Mouse (Mus musculus) adrenal gland, postnatal 14 days (tissue): ENCODE results near the gene Ktn1. TPM values are rescaled to one million over a fixed set of nuclear protein-coding genes. Genes with fewer than 3 reads are reported as not detected.

Source experiments
- DNase-seq: peaks from one replicate; pipeline ENCODE4 v3.0.0; 2021; ENCODE audit warnings: mixed read lengths
- long read RNA-seq, 2 experiments: library from polyadenylated mRNA; stranded (forward); transcript quantifications; one replicate each; pipeline ENCODE4 v2.0.0; 2021
- total RNA-seq: library from RNA; stranded (reverse); gene quantifications from 2 replicates; pipeline ENCODE4 v1.2.3, GENCODE M21; 2021

The Ktn1 gene
- total RNA-seq: 53.5 and 67.5 TPM in 2 replicates
- long read RNA-seq, experiment 1, partial matches to known transcripts: 4 of 47 reads
- long read RNA-seq, experiment 1, other reads (novel, unspliced or antisense): 43 of 47 reads
- long read RNA-seq, experiment 2, partial matches to known transcripts: 2 of 32 reads
- long read RNA-seq, experiment 2, other reads (novel, unspliced or antisense): 30 of 32 reads

- peak; percentile 11 for DNase-seq
Observed at GRCm38 (mm10) chr14:47648218-47648617, at the start of gene Ktn1. Gene Ktn1, plus strand, starts transcription at chr14:47648448.

GRCm38 (mm10) chr14:47613254-47613653 lies 35.0 kb upstream of the Ktn1 start:
- DNase-seq: no peak

GRCm38 (mm10) chr14:47618891-47619290 lies 29.4 kb upstream of the Ktn1 start:
- DNase-seq: no peak

GRCm38 (mm10) chr14:47621901-47622300 lies 26.3 kb upstream of the Ktn1 start:
- DNase-seq: no peak

- no peak for DNase-seq
Observed at GRCm38 (mm10) chr14:47624837-47625236, 23.4 kb upstream of the Ktn1 start.

GRCm38 (mm10) chr14:47626143-47626542 lies 22.1 kb upstream of the Ktn1 start:
- DNase-seq: no peak

GRCm38 (mm10) chr14:47626812-47627211 lies 21.4 kb upstream of the Ktn1 start:
- no peak for DNase-seq

GRCm38 (mm10) chr14:47627360-47627759 lies 20.9 kb upstream of the Ktn1 start:
- DNase-seq: no peak

DNA sequence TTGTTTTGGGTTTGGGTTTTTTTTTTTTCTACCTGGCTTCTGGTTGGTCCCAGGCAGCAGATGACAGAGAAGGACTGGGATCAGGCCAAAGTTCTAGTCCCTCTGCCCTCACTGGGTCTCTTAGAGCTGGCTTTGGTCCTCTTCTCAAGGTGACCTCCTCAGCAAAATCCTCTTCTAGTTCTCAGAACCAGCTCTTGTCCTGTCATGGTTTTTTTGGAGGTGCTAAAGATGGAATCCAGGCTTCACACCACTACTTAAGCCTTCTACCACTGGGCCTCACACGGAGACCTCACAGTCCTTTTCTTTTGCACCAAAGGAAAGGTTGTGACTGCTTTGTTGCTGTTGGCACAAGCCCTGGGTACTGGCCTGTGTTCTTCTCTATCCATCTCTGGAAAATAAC lies 15.8 kb upstream of the Ktn1 start:
- DNase-seq: no peak

DNA sequence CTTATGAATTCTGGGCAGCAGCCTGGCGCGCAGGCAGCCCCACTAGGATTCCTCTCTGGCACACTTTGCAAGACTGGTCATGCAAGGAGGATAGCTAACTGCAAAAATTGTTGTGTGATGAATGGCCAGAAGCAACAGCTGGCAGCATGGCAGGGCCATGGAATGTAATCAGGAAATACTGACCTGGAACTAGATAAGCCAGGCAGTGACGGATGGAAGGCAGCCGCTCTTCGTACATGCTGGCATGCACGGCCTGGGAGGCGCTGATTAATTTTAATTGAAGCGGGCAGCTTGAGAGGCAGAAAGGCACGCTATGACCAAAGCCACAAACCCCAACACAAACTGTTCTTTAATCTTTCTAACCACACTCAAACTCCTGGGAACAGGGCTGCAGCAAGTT lies 13.8 kb upstream of the Ktn1 start:
- DNase-seq: peak; percentile 54

DNA sequence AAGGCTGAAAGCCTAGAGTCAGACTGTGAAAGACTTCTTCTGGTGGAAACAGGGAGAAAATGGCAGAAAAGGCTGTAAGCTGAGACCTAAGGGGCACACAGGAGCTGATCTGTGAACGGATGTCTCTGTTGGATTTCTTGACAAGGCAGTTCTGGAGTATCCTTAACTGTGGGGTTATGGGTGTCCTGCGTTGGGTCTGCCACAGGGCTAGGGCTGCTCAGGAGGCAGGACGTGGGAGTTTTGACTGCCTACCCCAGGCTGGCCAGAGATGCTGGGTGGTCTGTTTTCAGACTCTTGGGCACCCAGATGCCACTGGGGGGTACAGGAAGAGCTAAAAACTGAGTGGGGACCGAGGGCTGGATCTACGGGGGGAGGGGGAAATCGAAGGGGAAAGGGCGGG lies 13.4 kb upstream of the Ktn1 start:
- DNase-seq: no peak

GRCm38 (mm10) chr14:47638316-47638895 lies 9.8 kb upstream of the Ktn1 start:
- DNase-seq: no peak

DNA sequence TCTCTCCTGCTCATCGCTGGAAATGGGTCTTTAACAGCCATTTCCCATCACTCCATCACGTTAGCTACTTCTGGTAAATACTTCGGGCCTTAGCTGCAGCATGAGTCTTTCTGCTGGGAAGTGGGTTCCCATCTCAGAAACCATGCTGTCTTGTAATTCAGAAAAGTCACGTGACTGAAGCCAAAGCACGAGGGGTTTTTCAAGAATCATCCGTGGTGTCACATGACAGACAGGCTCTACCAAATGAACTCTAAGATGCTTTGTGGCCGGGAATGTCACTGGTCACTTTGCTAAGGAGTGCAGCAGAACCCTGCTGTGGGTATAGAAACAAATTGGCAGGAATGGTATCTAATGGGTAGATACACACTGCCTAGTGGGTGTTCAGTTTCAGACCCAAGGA lies 2.6 kb upstream of the Ktn1 start:
- no peak for DNase-seq

DNA sequence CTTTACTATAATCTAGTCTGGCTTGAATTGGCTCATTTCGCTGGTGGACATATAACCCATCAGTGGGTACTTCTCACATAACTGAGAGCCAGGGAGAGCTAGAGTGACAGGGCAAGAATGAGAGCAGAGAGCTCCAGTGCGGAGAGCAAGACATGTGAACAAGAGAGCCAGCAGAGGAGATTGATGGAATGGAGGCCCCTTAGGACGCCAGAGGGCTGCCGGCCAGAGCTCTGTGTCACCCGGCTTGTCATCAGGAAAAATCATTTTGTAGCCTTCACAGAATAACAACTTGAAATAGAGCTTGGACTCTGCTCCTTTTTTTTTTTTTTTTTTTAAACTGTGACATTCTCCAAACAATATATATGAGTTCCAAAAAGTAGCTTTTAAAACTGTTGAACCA lies 2.0 kb upstream of the Ktn1 start:
- DNase-seq: peak; percentile 60

- DNase-seq: no peak
Observed at GRCm38 (mm10) chr14:47646696-47647516, 1.3 kb upstream of the Ktn1 start.

DNA sequence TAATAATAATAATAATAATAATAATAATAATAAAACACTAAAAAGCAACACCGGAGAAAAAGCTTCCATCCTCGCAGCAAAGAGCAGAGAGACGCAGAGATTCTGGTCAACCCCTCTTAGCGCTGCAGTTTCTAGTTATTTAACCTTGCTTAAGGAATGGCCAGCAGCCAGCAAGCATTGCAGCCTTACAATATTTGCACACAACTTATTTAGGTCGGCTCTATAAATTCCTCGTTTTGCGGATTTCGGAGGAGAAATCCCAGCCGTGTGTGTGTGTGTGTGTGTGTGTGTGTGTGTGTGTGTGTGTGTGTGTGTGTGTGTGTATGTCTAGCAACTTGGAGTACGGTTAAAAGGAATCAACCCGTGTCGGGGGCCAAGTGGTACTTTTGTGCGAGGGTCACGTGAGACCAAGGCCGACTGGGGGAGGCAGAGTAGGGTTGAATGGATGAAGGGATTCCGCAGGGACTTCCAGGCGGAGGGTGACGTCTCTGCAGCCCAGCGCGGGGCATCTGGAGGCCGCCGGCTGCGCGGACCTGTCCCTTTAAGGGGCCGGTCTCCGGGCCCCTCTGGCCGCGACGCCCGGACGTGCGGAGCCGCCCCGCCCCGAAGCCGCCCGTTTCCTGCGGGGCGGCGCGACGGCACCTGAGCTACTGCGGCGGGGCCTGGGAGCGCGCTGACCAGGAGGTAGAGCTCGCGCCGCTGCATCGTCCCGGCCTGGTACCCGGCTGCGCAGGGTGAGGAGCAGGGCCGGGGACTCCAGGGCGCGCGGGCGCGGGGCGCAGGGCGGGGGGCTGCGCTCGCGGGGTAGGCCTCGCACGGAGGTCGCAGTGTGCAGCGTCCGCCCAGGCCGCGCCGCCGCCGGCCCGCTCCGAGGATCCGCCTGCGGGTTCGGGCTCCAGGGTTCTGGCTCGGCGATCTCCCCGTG lies 720 bp downstream of the Ktn1 start:
- DNase-seq: peak; percentile 91

DNA sequence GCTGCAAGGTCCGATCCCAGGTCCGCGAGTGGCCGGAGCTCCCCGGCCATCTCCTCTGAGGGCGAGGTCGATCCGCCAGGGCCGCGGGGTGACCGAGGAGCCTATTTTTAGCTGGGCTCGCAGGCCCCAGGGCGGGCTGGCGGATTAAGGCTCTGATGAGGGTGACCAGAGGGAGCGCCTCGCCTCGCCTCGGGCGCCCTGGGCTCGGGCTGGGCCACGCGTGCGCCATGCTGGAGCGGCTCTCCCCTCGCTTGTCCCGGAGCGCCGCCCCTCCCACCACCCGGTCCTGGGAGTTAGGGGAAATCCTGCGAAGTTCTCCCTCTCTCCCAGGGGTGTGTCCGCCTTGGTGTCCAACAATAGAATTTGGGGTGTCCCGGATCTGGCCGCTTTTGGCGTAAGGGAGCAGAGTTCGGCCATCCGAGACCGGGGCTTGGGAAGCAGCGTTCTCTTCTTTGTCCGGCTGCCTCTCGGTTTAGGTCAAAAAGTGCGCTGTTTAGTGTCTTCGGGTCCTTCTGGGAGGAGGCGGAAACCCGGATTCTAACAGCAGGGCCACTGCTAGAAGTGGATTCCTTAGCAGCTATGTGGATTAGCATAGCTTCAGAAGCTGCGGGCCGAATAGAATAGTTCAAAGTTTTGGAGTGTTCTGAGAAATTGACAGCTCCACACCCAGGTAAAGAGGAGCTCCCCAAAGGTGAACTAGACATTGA lies 1.5 kb downstream of the Ktn1 start:
- peak; percentile 79 for DNase-seq

DNA sequence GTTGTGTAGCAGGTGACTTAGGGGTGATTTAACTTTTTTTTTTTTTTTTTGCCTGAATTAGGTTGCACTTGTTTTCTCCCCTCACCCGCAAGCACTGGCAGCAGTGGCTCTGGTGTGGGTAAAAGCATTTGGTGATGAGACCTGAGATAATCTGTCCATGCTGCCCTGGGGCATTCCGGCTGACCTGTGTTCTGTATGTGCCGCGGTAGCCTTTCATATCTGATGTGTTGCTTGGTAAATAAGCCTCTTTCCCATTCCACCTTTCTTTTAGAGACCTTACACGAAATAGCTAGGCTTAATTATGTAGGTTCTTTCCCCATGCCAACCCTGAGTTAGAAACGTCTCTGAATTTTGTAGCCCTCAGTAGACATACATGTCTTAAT lies 2.1 kb downstream of the Ktn1 start:
- DNase-seq: no peak

GRCm38 (mm10) chr14:47651272-47651671 lies 3.0 kb downstream of the Ktn1 start:
- no peak for DNase-seq

- no peak for DNase-seq
Observed at GRCm38 (mm10) chr14:47655444-47655843, 7.2 kb downstream of the Ktn1 start.

DNA sequence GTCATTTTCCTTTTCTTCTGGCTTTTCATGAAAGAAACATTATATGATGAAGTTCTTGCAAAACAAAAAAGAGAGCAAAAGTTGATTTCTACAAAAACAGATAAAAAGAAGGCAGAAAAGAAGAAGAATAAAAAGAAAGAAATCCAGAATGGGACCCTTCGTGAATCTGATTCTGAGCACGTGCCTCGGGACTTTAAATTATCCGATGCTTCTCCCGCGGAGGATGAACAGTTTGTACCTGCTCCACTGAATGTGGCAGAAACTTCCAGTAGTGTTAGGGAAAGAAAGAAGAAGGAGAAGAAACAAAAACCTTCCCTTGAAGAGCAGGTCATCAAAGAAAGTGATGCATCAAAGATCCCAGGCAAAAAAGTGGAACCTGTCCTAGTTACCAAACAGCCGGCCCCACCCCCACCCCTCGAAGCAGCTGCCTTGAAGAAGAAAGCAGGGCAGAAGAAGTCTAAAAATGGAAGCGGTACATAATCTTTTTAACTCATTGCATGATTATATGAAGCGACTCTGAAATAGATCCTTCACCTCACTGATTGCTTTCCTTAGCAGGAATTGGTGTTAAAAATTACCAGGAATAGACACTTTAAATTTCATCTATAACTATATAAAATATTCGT lies 15.7 kb downstream of the Ktn1 start:
- DNase-seq: no peak
